Mouse (Mus musculus): ENCODE measurements at regions not wholly inside any gene's neighbourhood (a gene's known extent, or its start where the extent isn't known, plus 50 kb on each side); places are given as distances from the start of the nearest gene placed in this dataset.

DNA sequence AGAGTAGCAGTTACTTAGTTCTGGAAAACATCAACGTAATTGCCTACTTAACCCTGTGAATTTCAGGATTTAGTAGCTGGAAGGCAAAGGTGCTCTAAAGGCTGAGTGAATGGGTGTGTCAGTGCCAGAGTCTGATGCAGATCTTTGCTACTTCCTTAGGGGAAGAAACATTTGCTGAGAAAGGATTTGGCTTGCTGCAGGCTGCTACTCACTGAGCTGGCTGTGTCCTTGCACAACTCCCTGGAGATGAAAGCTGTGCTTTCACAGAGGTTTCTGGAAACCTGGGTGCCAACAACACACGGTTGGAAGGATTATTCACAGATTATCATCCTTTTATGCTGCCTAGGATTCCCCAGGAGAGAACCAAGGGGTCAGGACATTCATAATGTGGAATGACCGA, 94.0 kb upstream of the Fut8 start:
- no peak overlapping the region for H3K4me3 ChIP-seq
- no peak for ATAC-seq (ENCODE audit: extremely low read depth, insufficient number of reproducible peaks, low FRiP score, low TSS enrichment)
- no peaks in the 10 kb centered on the region for H3K9me3 ChIP-seq

DNA sequence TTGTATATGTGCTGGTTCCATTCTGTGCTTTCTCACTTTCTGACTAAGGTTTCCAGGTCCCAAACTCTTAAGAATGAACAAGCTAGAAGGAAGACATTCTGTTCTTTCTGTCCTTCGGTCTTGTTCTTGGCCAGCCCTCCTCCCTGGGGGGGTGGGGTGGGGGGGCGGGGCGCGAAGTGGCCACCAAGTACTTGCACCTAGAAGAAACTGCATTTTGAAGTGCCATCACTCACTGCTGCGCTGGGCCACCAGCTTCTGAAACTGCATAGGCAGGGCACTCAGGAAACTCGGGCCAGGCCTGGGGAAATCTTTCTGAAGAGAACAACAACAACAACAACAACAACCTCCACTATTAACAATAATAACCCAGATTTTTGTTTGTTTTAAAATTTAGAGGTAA, 94.4 kb upstream of the Fut8 start:
- H3K36me3 ChIP-seq, result no peaks in the 10 kb centered on the region
- no peaks in the 10 kb centered on the region for H3K27me3 ChIP-seq (replicated peaks)
- no peak overlapping the region for H3K9ac ChIP-seq
- no peak overlapping the region for H3K4me2 ChIP-seq
- WGBS, result 42% methylated on average over 6 of the region's 6 CpGs
- no peak overlapping the region for H3K27ac ChIP-seq (replicated peaks)
- no peaks in the 10 kb centered on the region for H3K9me3 ChIP-seq
- peaks cover 6% of the 10 kb centered on the region for H3K4me1 ChIP-seq
- no peak for ATAC-seq (ENCODE audit: extremely low read depth, insufficient number of reproducible peaks, low FRiP score, low TSS enrichment)
- H3K4me3 ChIP-seq, result no peak overlapping the region

More for the DNA sequence above, 94.0 kb upstream of the Fut8 start:
- Histone ChIP-seq H3K36me3 (no peaks in the 10 kb centered on the region), H3K27ac (replicated peaks) (no peak overlapping the region), H3K27me3 (replicated peaks) (no peaks in the 10 kb centered on the region), H3K9ac (no peak overlapping the region), H3K4me1 (peaks cover 6% of the 10 kb centered on the region), H3K4me2 (no peak overlapping the region)
- 55% methylated on average over 3 of the region's 3 CpGs for WGBS

DNA sequence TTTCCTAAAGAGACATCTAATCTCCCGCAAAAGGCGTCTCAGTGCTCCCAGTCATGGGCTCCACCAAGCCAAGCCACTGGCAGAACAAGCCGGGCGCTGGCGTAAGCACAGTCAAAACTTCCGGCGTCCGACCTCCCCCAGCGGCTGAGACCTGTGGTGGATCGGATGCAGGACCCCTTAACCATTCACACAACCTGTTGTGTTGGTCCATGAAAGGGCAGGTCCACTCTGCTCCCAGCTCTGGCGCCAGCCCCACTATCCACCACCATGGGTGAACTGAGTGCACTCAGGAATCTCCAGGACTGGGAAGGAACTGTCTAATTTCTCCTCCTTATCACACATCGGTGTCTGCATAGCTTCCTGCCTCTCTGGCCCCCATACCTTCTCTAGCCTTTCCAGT, 94.8 kb upstream of the Fut8 start:
- peaks cover 6% of the 10 kb centered on the region for H3K4me1 ChIP-seq
- no peak overlapping the region for H3K9ac ChIP-seq
- no peak overlapping the region for H3K4me3 ChIP-seq
- no peaks in the 10 kb centered on the region for H3K36me3 ChIP-seq
- WGBS, result 64% methylated on average over 12 of the region's 12 CpGs
- H3K9me3 ChIP-seq, result no peaks in the 10 kb centered on the region
- H3K27me3 ChIP-seq (replicated peaks), result no peaks in the 10 kb centered on the region
- ATAC-seq (ENCODE audit: extremely low read depth, insufficient number of reproducible peaks, low FRiP score, low TSS enrichment), result no peak
- H3K4me2 ChIP-seq, result no peak overlapping the region
- H3K27ac ChIP-seq (replicated peaks), result no peak overlapping the region

DNA sequence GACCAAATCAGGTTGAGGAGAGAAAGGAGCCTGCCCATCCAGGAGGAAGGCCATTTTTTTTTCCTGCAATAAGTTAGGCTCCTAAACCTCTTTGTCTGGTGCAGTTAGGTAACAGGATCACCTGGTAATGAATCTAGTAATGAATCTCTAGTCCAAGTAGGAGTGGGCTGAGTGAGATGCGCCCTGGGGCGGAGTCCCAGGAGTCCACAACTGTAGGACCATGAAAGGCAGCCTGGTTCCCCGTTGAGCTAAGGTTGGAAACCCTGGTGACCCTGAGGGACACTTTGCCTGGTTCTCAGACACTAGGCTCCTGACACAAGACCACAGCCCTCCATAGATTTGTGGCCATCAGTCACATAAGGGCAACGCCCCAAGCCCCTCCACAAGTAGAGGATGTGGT, 95.7 kb upstream of the Fut8 start:
- H3K4me2 ChIP-seq, result no peak overlapping the region
- H3K27ac ChIP-seq (replicated peaks), result no peak overlapping the region
- 85% methylated on average over 4 of the region's 4 CpGs for WGBS
- H3K4me3 ChIP-seq, result no peak overlapping the region
- no peak overlapping the region for H3K9ac ChIP-seq
- no peak for ATAC-seq (ENCODE audit: extremely low read depth, insufficient number of reproducible peaks, low FRiP score, low TSS enrichment)
- H3K36me3 ChIP-seq, result no peaks in the 10 kb centered on the region
- H3K4me1 ChIP-seq, result peaks cover 6% of the 10 kb centered on the region
- no peaks in the 10 kb centered on the region for H3K27me3 ChIP-seq (replicated peaks)
- no peaks in the 10 kb centered on the region for H3K9me3 ChIP-seq

DNA sequence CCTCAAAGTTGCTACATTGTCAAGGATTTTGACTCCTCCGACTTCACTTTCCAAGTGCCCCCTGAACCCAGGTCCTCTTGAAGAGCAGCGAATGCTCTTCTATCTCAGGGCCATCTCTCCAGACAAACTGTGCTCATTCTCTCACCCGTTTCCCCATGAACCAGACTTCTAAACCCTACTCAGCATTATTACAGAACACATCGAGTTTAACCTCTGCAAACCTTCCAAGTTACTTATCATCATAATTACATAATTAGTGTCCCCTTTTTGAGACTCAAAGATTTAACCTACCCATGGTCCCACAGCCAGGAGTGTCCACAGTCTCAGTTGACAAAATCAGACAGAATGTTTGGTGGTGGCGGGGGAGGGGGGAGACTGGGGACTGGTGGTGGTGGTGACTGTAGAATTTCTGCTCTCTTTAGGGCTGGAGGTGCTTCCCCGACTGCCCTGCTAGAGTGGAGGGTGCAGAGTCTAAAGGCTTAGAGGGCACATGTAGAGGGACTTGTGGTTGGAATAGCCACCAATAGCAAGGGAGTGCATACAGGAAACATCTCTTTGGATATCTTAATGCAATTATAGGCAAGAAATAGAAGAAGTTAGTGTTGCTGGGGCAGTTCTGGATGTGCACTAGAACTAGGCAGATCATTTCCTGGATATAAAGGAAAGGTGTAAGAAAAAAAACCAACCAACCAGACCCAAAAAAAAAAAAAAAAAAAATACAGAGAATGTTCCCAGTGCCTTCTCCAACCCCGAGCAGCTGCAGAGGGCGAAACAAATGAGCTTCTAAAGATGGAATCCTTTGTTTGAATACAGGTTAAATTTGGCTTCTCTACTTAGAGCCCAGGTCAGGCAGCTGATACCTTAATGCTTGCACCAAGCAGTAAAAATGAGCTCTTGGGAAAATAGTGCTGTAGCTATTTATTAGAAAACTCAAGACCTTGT, 96.4 kb upstream of the Fut8 start:
- WGBS, result 66% methylated on average over 8 of the region's 8 CpGs
- H3K27me3 ChIP-seq (replicated peaks), result no peaks in the 10 kb centered on the region
- H3K27ac ChIP-seq (replicated peaks), result no peak overlapping the region
- no peak overlapping the region for H3K9ac ChIP-seq
- peaks cover 6% of the 10 kb centered on the region for H3K4me1 ChIP-seq
- no peak overlapping the region for H3K4me3 ChIP-seq
- H3K9me3 ChIP-seq, result no peaks in the 10 kb centered on the region
- ATAC-seq (ENCODE audit: extremely low read depth, insufficient number of reproducible peaks, low FRiP score, low TSS enrichment), result no peak
- H3K36me3 ChIP-seq, result no peaks in the 10 kb centered on the region
- no peak overlapping the region for H3K4me2 ChIP-seq

DNA sequence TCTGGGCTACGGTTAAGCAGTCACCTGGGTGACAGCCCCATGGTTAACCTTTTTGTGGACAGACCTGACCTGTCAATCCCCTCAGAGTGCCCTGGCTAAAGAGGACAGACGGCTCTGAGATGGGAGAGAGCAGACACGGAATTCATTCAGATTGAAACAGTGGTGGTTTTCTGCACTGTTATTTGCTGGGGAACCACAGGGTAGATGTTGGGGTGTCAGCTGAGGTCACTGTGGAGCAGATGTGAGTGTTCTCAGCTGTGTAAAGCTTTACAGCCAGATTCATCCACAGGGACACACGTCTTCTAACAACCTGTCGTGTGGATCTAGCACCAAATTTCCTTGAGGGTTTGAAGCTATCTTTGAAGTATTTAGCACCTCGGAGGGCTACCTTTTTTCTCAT, 97.3 kb upstream of the Fut8 start:
- H3K4me2 ChIP-seq, result no peak overlapping the region
- 58% methylated on average over 6 of the region's 6 CpGs for WGBS
- H3K27me3 ChIP-seq (replicated peaks), result no peaks in the 10 kb centered on the region
- no peak for ATAC-seq (ENCODE audit: extremely low read depth, insufficient number of reproducible peaks, low FRiP score, low TSS enrichment)
- H3K4me3 ChIP-seq, result no peak overlapping the region
- no peaks in the 10 kb centered on the region for H3K36me3 ChIP-seq
- H3K4me1 ChIP-seq, result peaks cover 10% of the 10 kb centered on the region
- H3K9me3 ChIP-seq, result no peaks in the 10 kb centered on the region
- no peak overlapping the region for H3K9ac ChIP-seq
- no peak overlapping the region for H3K27ac ChIP-seq (replicated peaks)

DNA sequence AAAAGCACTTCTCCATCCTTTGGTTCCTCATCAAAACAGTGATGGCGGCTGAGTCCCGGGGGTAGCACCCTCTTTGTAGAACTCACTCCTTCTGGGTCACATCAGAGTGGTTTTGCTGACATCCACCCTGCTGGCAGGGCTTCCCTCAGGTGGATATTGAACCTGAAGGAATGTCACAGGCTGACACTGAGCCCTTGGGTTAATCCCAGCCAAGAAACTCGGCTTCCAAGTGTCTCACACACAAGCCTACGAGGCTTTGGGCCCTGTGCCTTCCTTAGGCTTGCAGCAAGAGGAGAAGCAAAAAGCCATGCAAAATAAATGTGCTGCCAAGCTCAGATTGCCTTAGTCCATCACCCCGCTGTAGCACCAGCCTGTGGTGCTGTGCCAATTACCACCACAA, 97.8 kb upstream of the Fut8 start:
- Histone ChIP-seq H3K36me3 (no peaks in the 10 kb centered on the region), H3K4me1 (peaks cover 14% of the 10 kb centered on the region), H3K27ac (replicated peaks) (no peak overlapping the region), H3K4me2 (no peak overlapping the region), H3K9me3 (no peaks in the 10 kb centered on the region), H3K4me3 (no peak overlapping the region), H3K9ac (no peak overlapping the region), H3K27me3 (replicated peaks) (no peaks in the 10 kb centered on the region)
- 80% methylated on average over 5 of the region's 5 CpGs for WGBS
- no peak for ATAC-seq (ENCODE audit: extremely low read depth, insufficient number of reproducible peaks, low FRiP score, low TSS enrichment)

DNA sequence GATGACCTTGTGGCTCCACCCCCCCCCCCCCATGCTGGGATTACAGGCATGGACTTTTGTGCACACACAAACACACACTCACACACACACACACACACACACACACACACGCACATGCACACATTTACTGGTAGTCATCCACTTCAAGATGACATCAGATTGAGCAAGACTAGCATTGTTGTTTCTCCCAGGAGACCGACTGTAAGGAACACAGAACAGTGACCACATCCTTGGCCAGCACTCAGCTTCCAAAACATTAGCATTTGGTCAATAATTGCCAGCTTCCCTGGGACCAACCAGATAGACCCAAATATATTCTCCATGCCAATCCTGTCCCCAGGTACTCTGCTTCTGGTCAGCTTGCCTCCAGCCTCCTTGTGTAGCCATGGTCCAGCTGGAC, 98.2 kb upstream of the Fut8 start:
- WGBS, result 79% methylated on average over 2 of the region's 2 CpGs
- no peak for ATAC-seq (ENCODE audit: extremely low read depth, insufficient number of reproducible peaks, low FRiP score, low TSS enrichment)

DNA sequence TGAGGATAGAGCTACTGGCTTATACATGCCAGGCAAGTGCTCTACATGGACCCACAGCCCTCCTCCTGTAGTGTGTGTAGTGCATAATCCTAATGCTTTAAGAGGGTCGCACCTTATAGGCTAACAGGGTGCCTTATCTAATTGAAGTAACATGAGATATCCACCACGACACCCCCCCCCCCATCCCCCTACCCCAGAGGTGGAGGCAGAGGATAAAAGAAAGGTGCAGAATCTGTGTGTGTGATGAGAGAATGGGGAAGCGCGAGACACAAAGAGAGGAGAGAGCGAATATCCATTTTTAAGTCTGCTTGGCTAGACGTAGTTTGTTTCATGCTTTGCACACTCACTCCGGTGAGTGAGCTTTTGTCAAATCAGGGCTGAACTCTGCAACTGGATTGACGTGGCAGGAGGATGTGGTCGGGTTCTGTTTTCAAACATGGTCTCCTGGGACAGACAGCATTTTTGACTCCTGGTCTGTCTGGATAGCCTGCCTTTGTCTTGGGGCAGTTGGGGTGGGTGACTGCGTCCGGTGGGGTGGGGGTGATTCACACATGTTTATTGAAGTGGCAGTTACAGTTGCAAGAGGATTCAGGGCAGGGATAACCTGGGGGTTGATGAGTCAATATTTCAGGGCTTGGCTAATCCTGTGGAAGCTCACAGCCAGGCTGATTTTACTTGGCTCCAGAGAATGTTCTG, 99.3 kb upstream of the Fut8 start:
- Histone ChIP-seq H3K4me2 (no peak overlapping the region), H3K9ac (no peak overlapping the region), H3K4me3 (no peak overlapping the region), H3K4me1 (peaks cover 26% of the 10 kb centered on the region), H3K36me3 (no peaks in the 10 kb centered on the region), H3K9me3 (no peaks in the 10 kb centered on the region), H3K27ac (replicated peaks) (no peak overlapping the region), H3K27me3 (replicated peaks) (no peaks in the 10 kb centered on the region)
- 62% methylated on average over 11 of the region's 11 CpGs for WGBS
- ATAC-seq (ENCODE audit: extremely low read depth, insufficient number of reproducible peaks, low FRiP score, low TSS enrichment), result no peak

More for the DNA sequence above, 98.2 kb upstream of the Fut8 start:
- Histone ChIP-seq H3K27ac (replicated peaks) (no peak overlapping the region), H3K9me3 (no peaks in the 10 kb centered on the region), H3K9ac (no peak overlapping the region), H3K4me3 (no peak overlapping the region), H3K36me3 (no peaks in the 10 kb centered on the region), H3K27me3 (replicated peaks) (no peaks in the 10 kb centered on the region), H3K4me1 (peaks cover 18% of the 10 kb centered on the region), H3K4me2 (no peak overlapping the region)

DNA sequence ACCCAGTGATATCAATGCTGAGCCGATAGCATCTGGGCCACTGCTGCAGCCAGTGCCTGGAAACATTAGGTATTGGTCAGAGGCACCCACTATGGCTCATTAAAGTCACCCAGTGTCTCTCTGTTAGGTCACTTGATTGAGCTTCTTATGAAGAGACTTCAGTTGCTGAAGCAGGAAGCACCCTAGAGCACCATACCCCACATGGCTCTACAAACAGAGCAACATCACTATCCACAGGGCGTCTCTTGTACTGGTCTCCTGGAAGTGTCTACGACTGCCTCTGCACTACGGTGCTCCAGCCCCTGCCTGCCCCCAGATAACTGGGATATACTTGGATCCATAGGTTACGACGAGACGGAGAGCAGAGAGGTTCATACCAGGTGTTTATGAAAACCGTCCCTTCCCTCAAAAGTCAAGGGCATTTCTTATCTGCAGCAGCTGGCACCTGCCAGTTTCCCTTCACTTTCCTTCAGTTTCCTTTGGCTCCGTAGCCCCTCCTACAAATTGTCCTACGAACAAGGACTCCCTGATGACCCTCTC, 100.6 kb upstream of the Fut8 start:
- no peak overlapping the region for H3K4me3 ChIP-seq
- H3K4me1 ChIP-seq, result peaks cover 20% of the 10 kb centered on the region
- no peak overlapping the region for H3K4me2 ChIP-seq
- 76% methylated on average over 10 of the region's 10 CpGs for WGBS
- no peaks in the 10 kb centered on the region for H3K27me3 ChIP-seq (replicated peaks)
- no peaks in the 10 kb centered on the region for H3K9me3 ChIP-seq
- H3K27ac ChIP-seq (replicated peaks), result no peak overlapping the region
- no peaks in the 10 kb centered on the region for H3K36me3 ChIP-seq
- ATAC-seq (ENCODE audit: extremely low read depth, insufficient number of reproducible peaks, low FRiP score, low TSS enrichment), result no peak
- H3K9ac ChIP-seq, result no peak overlapping the region

DNA sequence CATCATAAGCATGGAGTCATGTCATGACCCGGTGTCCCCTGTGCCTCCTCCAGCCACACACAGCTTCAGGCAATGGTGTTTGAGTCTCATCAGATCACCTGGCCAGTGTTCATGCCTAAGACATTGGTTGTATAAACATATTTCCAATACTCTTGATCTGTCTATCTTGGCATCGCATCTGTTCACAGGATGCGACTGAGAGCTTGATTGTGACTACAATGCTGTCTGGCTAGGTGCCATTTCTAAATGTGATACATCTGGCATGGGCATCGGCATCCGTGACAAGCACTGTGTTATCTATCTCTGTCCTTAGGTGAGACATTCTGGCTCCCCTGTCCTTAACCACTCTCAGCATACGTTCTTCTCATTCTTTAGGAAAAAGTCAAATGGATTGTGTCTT, 102.3 kb upstream of the Fut8 start:
- Histone ChIP-seq H3K9me3 (no peaks in the 10 kb centered on the region), H3K27me3 (replicated peaks) (no peaks in the 10 kb centered on the region), H3K4me2 (no peak overlapping the region), H3K36me3 (no peaks in the 10 kb centered on the region), H3K9ac (no peak overlapping the region), H3K4me3 (no peak overlapping the region), H3K4me1 (peaks cover 20% of the 10 kb centered on the region), H3K27ac (replicated peaks) (no peak overlapping the region)
- WGBS, result 78% methylated on average over 6 of the region's 6 CpGs
- no peak for ATAC-seq (ENCODE audit: extremely low read depth, insufficient number of reproducible peaks, low FRiP score, low TSS enrichment)
